Mouse (Mus musculus): ENCODE data around the gene Kir3dl1.
"Not testable (repeated sequence)": the region's sequence is repeated elsewhere in the genome, so short reads cannot be mapped to it uniquely, and the experiment has no call there.

The Kir3dl1 gene

DNA sequence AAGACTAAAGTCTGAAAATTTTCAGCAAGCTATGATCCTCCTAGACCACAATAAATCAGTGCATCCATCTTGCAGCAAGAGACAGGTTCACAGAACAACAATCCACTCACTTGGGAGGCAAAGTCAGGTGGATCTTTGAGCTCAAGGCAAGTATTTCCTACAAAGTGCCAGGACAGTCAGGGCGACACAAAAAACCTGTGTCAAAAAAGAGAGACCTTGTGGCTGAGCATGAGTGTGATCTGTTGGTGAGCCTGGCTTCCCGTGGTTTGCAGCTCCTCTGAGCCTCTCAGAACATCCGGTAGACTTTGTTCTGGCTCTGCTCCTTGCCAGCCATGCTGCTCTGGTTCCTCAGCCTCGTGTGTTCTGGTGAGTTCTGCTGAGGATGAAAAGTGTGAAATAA is at the start of gene Kir3dl1:
Kir3dl1 (plus strand) TSS at position 301 of the 400 bp plus-strand sequence.
- DNase-seq (ENCODE audit: low spot score in 2 of 2), result not testable (repeated sequence)

DNA sequence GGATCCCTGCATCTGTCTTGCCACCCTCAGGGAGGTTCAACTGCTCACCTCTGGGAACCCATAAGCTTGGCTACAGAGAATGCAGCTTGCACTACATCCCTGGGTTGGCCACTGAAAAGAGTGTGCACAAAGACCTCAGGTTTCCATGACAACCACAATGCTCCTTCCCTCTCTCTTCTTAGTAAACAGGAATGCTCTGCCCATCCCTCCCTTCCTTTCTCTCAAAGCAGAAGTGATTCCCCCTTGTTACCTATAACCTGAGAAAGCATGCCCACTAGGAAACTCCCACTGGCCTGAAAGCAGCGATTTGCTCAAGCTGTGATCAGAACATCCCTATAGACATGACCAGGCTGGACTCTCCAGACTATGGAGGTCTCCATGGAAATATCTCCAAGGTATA is 26.2 kb downstream of the Kir3dl1 start, which contains the start of gene Kir3dl2:
Kir3dl2 (minus strand) TSS at position 101 of the 400 bp plus-strand sequence.
- not testable (repeated sequence) for DNase-seq (ENCODE audit: low spot score in 2 of 2)

DNA sequence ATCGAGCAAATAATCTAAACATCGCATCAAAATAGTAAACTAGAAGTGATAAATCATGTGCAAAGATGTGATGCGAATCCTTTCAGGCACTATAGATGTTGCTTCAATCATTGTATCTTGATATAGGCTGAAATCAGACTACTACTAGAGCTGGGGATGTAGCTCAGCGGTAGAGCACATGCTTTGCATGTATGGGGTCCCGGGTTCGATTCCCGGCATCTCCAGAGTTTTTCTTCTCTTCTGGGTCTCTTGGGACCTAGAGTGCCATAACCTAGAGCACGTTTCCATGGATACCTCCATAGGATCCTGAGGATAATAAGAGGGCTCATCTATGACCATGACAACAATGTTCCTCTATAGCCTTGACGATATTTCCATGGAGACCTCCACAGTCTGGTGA is 51.3 kb downstream of the Kir3dl1 start:
- not testable (repeated sequence) for DNase-seq (ENCODE audit: low spot score in 2 of 2)

Measured in thymus, postnatal 10 days (tissue).